Mouse (Mus musculus) thymus, postnatal 14 days (tissue): Measurements from ENCODE around the gene Vav3.
"Not testable (repeated sequence)": the region's sequence is repeated elsewhere in the genome, so short reads cannot be mapped to it uniquely, and the experiment has no call there.

Experiments
- DNase-seq: peaks from one replicate; pipeline ENCODE4 v3.0.0; 2021

Vav3 gene

GRCm38 (mm10) chr3:109446903-109447302 is 106.5 kb downstream of the Vav3 start:
- DNase-seq, result no peak

GRCm38 (mm10) chr3:109448249-109448648 is 107.8 kb downstream of the Vav3 start:
- not testable (repeated sequence) for DNase-seq

- no peak for DNase-seq
These were observed 111.5 kb downstream of the Vav3 start for GRCm38 (mm10) chr3:109451966-109452365.

GRCm38 (mm10) chr3:109454633-109455032 is 114.2 kb downstream of the Vav3 start:
- DNase-seq, result no peak

GRCm38 (mm10) chr3:109456340-109456739 is 115.9 kb downstream of the Vav3 start:
- DNase-seq, result no peak

- DNase-seq, result no peak
These were observed 123.2 kb downstream of the Vav3 start for GRCm38 (mm10) chr3:109463684-109464083.

GRCm38 (mm10) chr3:109464600-109464999 is 124.1 kb downstream of the Vav3 start:
- DNase-seq, result no peak

GRCm38 (mm10) chr3:109466541-109466940 is 126.1 kb downstream of the Vav3 start:
- no peak for DNase-seq

- no peak for DNase-seq
These were observed 126.8 kb downstream of the Vav3 start for GRCm38 (mm10) chr3:109467288-109467687.

- no peak for DNase-seq
These were observed 129.0 kb downstream of the Vav3 start for GRCm38 (mm10) chr3:109469465-109469864.

- no peak for DNase-seq
These were observed 130.3 kb downstream of the Vav3 start for GRCm38 (mm10) chr3:109470651-109471255.

- DNase-seq, result no peak
These were observed 136.1 kb downstream of the Vav3 start for GRCm38 (mm10) chr3:109476521-109476920.

GRCm38 (mm10) chr3:109478297-109478696 is 137.8 kb downstream of the Vav3 start:
- DNase-seq, result no peak

GRCm38 (mm10) chr3:109480625-109481024 is 140.2 kb downstream of the Vav3 start:
- DNase-seq, result no peak

GRCm38 (mm10) chr3:109486786-109487185 is 146.3 kb downstream of the Vav3 start:
- DNase-seq, result no peak

- no peak for DNase-seq
These were observed 147.4 kb downstream of the Vav3 start for GRCm38 (mm10) chr3:109487823-109488222.

- no peak for DNase-seq
These were observed 148.3 kb downstream of the Vav3 start for GRCm38 (mm10) chr3:109488750-109489171.

GRCm38 (mm10) chr3:109490561-109491296 is 150.3 kb downstream of the Vav3 start:
- DNase-seq, result no peak

- DNase-seq, result peak; percentile 74
These were observed 151.1 kb downstream of the Vav3 start for GRCm38 (mm10) chr3:109491568-109491967.

- no peak for DNase-seq
These were observed 156.0 kb downstream of the Vav3 start for GRCm38 (mm10) chr3:109496461-109496860.

GRCm38 (mm10) chr3:109497074-109497473 is 156.6 kb downstream of the Vav3 start:
- DNase-seq, result no peak

GRCm38 (mm10) chr3:109499861-109500456 is 159.5 kb downstream of the Vav3 start:
- DNase-seq, result no peak

GRCm38 (mm10) chr3:109509784-109510183 is 169.3 kb downstream of the Vav3 start:
- no peak for DNase-seq

GRCm38 (mm10) chr3:109511849-109512248 is 171.4 kb downstream of the Vav3 start:
- no peak for DNase-seq
